Mouse (Mus musculus) myocyte (in vitro differentiated cells): ENCODE measurements around the gene Oxt. TPM values are rescaled to one million over a fixed set of nuclear protein-coding genes. Genes with fewer than 3 reads are reported as not detected.

Experiments
- H3K27me3 ChIP-seq: one replicate; pipeline ENCODE4 v1.6.1; 2011; ENCODE audit not compliant: control insufficient read depth, insufficient read depth, insufficient read length
- H3K36me3 ChIP-seq: one replicate; pipeline ENCODE4 v1.6.1; 2011; ENCODE audit not compliant: control insufficient read depth, insufficient read depth
- H3K4me2 ChIP-seq: one replicate; pipeline ENCODE4 v1.6.1; 2011; ENCODE audit warnings: low read depth, control low read depth
- H3K4me3 ChIP-seq: one replicate; pipeline ENCODE4 v1.5.1; 2011; ENCODE audit warnings: mild to moderate bottlenecking, control low read depth, moderate library complexity
- H3K79me2 ChIP-seq: one replicate; pipeline ENCODE4 v1.6.1; 2011; ENCODE audit not compliant: control insufficient read depth, insufficient read depth
- H3ac ChIP-seq: one replicate; pipeline ENCODE4 v1.6.1; 2011; ENCODE audit not compliant: control insufficient read depth, insufficient read length
- CEBPB ChIP-seq: IDR thresholded peaks from 2 replicates; pipeline ENCODE4 v1.6.1; 2011; ENCODE audit warnings: mild to moderate bottlenecking, moderate library complexity; ENCODE audit not compliant: poor library complexity, insufficient read depth, severe bottlenecking
- E2F4 ChIP-seq: IDR thresholded peaks from one replicate; pipeline ENCODE4 v1.6.1; 2011; ENCODE audit warnings: mild to moderate bottlenecking, control low read depth, moderate library complexity; ENCODE audit not compliant: insufficient read depth
- MAX ChIP-seq: IDR thresholded peaks from one replicate; pipeline ENCODE4 v1.6.1; 2011; ENCODE audit warnings: low read depth, mild to moderate bottlenecking, control low read depth
- MYOD1 ChIP-seq, 3 experiments: IDR thresholded peaks; one replicate each; pipeline ENCODE4 v1.6.1; 2011; ENCODE audit warnings: control low read depth in 2 of 3, low read depth in 2 of 3, mild to moderate bottlenecking in 2 of 3, moderate library complexity in 1 of 3; ENCODE audit not compliant: insufficient read length in 2 of 3, control insufficient read depth in 1 of 3
- MYOG ChIP-seq, 3 experiments: IDR thresholded peaks; one replicate each; pipeline ENCODE4 v1.6.1; 2011; ENCODE audit warnings: control low read depth in 2 of 3, low read depth in 2 of 3, mild to moderate bottlenecking in 2 of 3; ENCODE audit not compliant: insufficient read length in 2 of 3, control insufficient read depth in 1 of 3, insufficient read depth in 1 of 3
- POLR2A ChIP-seq: IDR thresholded peaks from one replicate; pipeline ENCODE4 v1.6.1; 2011; ENCODE audit warnings: low read depth, mild to moderate bottlenecking, control low read depth, moderate library complexity; ENCODE audit not compliant: insufficient read length
- POLR2AphosphoS2 ChIP-seq: IDR thresholded peaks from one replicate; pipeline ENCODE4 v1.6.1; 2011; ENCODE audit warnings: low read depth, control low read depth; ENCODE audit not compliant: insufficient read length
- REST ChIP-seq: IDR thresholded peaks from one replicate; pipeline ENCODE4 v1.6.1; 2011; ENCODE audit warnings: mild to moderate bottlenecking, control low read depth, moderate library complexity; ENCODE audit not compliant: insufficient read depth, insufficient read length
- SRF ChIP-seq: IDR thresholded peaks from one replicate; pipeline ENCODE4 v1.6.1; 2011; ENCODE audit warnings: low read depth; ENCODE audit not compliant: control insufficient read depth, insufficient read length
- TCF12 ChIP-seq: IDR thresholded peaks from one replicate; pipeline ENCODE4 v1.6.1; 2011; ENCODE audit warnings: mild to moderate bottlenecking, control low read depth; ENCODE audit not compliant: poor library complexity, insufficient read depth, severe bottlenecking
- TCF3 ChIP-seq: IDR thresholded peaks from one replicate; pipeline ENCODE4 v1.6.1; 2011; ENCODE audit warnings: low read depth, control low read depth; ENCODE audit not compliant: insufficient read length
- USF1 ChIP-seq: IDR thresholded peaks from one replicate; pipeline ENCODE4 v1.6.1; 2011; ENCODE audit warnings: low read depth, mild to moderate bottlenecking, control low read depth, moderate library complexity
- polyA plus RNA-seq: library from polyadenylated mRNA; unstranded; fragments of >200 nt; fragmentation: generic; extraction: Trizol; gene quantifications from one replicate; pipeline ENCODE4 v1.2.1, GENCODE M21; 2012; ENCODE audit warnings: missing spikeins

The Oxt gene
- polyA plus RNA-seq = not detected

DNA sequence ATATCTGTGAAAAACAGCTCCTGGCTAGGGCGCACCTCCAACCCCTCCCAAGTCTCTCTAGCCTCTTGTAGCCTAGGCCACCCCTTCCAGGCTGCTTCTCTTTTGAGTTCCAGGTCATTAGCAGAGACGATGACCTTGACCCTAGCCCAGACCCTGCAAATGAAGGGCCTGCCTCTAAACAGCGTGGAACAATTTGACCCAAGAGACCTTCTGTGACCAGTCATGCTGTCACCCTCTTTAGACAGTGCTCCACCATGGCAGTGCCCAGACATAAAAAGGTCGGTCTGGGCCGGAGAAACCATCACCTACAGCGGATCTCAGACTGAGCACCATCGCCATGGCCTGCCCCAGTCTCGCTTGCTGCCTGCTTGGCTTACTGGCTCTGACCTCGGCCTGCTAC lies at the start of gene Oxt:
Gene Oxt (plus strand): TSS at position 301 of the 400 bp plus-strand sequence.
- no peak within 1 kb of the TSS for H3K4me3 ChIP-seq
- peaks cover 9% of the 10 kb centered on the region for H3K27me3 ChIP-seq

DNA sequence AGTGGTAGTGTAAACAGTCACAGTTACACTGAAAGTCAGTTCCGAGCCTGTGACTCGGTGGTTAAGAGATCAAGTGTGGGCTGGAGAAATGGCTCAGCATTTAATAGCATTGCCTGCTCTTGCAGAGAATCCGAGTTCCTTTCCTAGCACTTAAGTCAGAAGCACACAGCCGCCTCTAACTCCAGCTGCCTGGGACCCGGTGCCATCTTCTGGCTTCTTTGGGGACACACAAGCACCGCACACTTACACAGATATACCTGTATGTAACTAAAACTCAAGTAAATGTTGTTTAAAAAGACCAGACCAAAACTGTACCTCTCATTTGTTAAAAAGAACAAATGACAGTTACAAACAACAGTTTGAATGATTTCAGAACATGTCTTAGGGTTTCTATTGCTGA lies 47.5 kb upstream of the Oxt start:
- H3K36me3 ChIP-seq = peaks cover 38% of the 10 kb centered on the region

More for the DNA sequence above, at the start of gene Oxt:
- no peaks in the 10 kb centered on the region for H3K79me2 ChIP-seq
- H3ac ChIP-seq = no peak within 1 kb of the TSS
- no peaks in the 10 kb centered on the region for H3K36me3 ChIP-seq
- H3K4me2 ChIP-seq = no peak within 1 kb of the TSS
- TF ChIP-seq MYOG (IDR thresholded peaks at IDR 0.05; ENCODE audit: control insufficient read depth in 1 of 3, insufficient read depth in 1 of 3, insufficient read length in 2 of 3, low read depth in 2 of 3) = no peak
- TF ChIP-seq SRF = no peak
- TF ChIP-seq E2F4 = no peak
- no peak for TF ChIP-seq POLR2A
- no peak for TF ChIP-seq TCF3
- no peak for TF ChIP-seq TCF12

DNA sequence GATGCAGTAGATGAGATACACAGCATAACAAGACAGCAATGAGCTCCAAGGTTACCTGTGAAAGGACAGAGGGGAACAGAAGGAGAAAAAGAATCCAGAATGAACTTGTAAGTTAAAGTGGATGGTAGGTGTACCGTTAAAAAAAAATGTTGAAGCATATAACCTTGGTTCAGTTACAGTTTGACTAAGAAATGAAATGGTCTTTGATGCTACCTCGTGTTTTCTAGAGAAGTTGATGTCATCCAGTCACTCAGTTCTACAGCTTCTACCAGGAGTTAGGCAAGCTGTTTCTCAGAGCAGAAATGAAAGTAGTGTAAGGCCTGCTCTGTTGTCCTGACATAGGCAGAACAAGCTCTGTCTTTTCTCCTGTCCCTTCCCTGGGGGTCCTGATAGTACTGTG lies 46.7 kb upstream of the Oxt start:
- Histone ChIP-seq H3K4me3 (no peak overlapping the region), H3K79me2 (no peaks in the 10 kb centered on the region), H3K36me3 (peaks cover 39% of the 10 kb centered on the region), H3ac (no peak overlapping the region), H3K27me3 (no peaks in the 10 kb centered on the region), H3K4me2 (no peak overlapping the region)
- TF ChIP-seq TCF12 = no peak
- TF ChIP-seq MYOD1 (IDR thresholded peaks at IDR 0.05; ENCODE audit: control insufficient read depth in 1 of 3, insufficient read length in 2 of 3, low read depth in 2 of 3) = no peak
- no peak for TF ChIP-seq TCF3
- no peak for TF ChIP-seq E2F4
- no peak for TF ChIP-seq MYOG (IDR thresholded peaks at IDR 0.05; ENCODE audit: control insufficient read depth in 1 of 3, insufficient read depth in 1 of 3, insufficient read length in 2 of 3, low read depth in 2 of 3)
- TF ChIP-seq SRF = no peak
- no peak for TF ChIP-seq MAX
- no peak for TF ChIP-seq POLR2A
- TF ChIP-seq REST = no peak
- no peak for TF ChIP-seq CEBPB
- no peak for TF ChIP-seq POLR2AphosphoS2
- TF ChIP-seq USF1 = no peak

More for the DNA sequence above, 47.5 kb upstream of the Oxt start:
- Histone ChIP-seq H3K4me3 (no peak overlapping the region), H3K4me2 (no peak overlapping the region), H3K79me2 (no peaks in the 10 kb centered on the region), H3ac (no peak overlapping the region), H3K27me3 (no peaks in the 10 kb centered on the region)
- TF ChIP-seq POLR2A (no peak), REST (no peak)

DNA sequence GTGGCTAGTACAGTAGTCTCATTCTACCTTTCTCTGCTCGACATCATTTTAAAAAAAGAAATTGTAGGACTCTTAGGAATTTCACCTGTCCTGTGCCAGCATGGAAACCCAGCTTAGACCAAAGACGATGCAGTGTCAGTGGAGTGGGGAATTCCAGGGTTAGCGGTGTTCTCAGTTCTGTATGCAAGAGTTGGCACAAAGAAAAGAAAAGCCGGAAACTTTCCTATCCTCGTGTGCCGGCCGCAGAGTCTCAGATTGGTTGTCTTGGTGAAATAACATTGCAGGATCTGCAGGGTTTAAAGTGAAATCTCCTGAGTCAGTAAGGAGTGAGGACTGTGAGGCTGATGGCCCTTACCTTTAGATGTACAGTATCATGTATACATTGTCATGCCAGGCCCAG lies 46.0 kb upstream of the Oxt start:
- TF ChIP-seq SRF = no peak
- TF ChIP-seq USF1 = no peak
- TF ChIP-seq CEBPB = no peak
- no peak for TF ChIP-seq TCF12
- no peak for TF ChIP-seq E2F4
- TF ChIP-seq MYOG (IDR thresholded peaks at IDR 0.05; ENCODE audit: control insufficient read depth in 1 of 3, insufficient read depth in 1 of 3, insufficient read length in 2 of 3, low read depth in 2 of 3) = no peak
- TF ChIP-seq POLR2A = no peak
- TF ChIP-seq MYOD1 (IDR thresholded peaks at IDR 0.05; ENCODE audit: control insufficient read depth in 1 of 3, insufficient read length in 2 of 3, low read depth in 2 of 3) = no peak
- TF ChIP-seq MAX = no peak
- TF ChIP-seq POLR2AphosphoS2 = no peak
- peaks cover 45% of the 10 kb centered on the region for H3K36me3 ChIP-seq

DNA sequence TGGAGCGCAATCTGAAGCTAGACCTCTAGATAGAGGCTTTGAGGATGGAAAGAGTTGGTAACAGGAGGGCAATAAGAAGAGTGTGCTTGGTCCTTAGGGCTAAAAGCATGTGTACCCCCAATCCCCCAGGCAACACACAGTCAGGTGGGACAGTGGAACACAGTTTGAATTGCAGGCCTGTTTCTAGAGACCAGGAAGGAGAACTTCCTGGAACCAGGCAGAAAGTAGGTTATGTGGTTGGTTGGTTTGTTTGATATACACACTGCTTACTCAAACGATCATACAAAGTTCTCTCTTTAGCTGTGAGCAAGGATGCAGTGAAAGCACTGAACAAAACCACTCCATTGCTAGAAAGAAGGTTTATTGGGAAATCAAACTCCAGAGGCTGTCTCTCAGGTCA lies 43.8 kb upstream of the Oxt start:
- Histone ChIP-seq H3K36me3 (peaks cover 53% of the 10 kb centered on the region), H3ac (no peak overlapping the region), H3K4me2 (no peak overlapping the region), H3K4me3 (no peak overlapping the region), H3K79me2 (no peaks in the 10 kb centered on the region), H3K27me3 (no peaks in the 10 kb centered on the region)
- TF ChIP-seq REST (no peak), MAX (no peak), TCF3 (no peak), E2F4 (no peak), POLR2A (no peak), USF1 (no peak), MYOD1 (IDR thresholded peaks at IDR 0.05; ENCODE audit: control insufficient read depth in 1 of 3, insufficient read length in 2 of 3, low read depth in 2 of 3) (no peak), CEBPB (no peak), POLR2AphosphoS2 (no peak), SRF (no peak), MYOG (IDR thresholded peaks at IDR 0.05; ENCODE audit: control insufficient read depth in 1 of 3, insufficient read depth in 1 of 3, insufficient read length in 2 of 3, low read depth in 2 of 3) (no peak), TCF12 (no peak)

More for the DNA sequence above, 46.0 kb upstream of the Oxt start:
- H3K4me2 ChIP-seq = no peak overlapping the region
- no peak overlapping the region for H3ac ChIP-seq
- no peaks in the 10 kb centered on the region for H3K27me3 ChIP-seq
- H3K79me2 ChIP-seq = no peaks in the 10 kb centered on the region
- no peak overlapping the region for H3K4me3 ChIP-seq
